ENCODE assay signal across 29 mouse cellular contexts in the genomic region with DNA sequence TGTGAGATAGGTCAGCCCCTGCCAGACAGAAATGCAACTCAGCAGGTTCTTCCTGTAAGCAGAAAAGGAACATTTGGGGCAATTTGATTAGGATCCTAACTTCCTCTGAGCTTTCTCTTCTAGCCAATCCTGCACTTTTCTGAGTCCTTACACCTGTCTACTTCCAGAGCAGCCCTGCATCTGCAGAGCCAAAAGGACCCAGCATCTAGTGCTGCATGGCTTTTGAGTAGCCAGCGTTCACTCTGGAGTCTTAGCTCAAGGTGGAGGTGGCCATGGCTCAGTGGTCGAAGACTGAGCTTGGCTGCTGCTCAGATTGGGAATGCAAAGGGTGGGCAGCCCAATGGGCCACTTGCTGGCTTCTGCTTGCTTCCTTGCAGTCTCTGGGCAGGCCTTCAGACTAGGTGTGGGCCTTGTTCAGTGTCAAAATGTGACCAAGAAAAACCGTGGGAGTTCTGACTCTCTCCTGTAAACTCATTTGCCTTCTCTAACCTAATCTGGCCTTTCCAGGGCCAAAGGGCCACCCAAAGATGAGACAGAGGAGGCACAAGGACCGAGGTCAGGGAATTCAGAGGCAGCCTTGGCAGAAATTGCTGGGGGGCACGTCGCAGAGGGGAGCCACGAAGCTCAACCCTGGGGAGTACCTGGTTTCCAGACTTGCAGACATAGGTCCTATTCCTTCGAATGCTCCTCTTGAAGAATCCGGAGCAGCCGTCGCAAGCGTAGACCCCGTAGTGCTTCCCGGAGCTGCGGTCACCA. TPM values are rescaled to one million over a fixed set of nuclear protein-coding genes. Genes with fewer than 3 reads are reported as not detected.
DNase-seq lines count a peak whose midpoint lies in the region; ATAC-seq lines count a peak whose summit lies in the region.
"Had no signal": no experiment of that assay in that cellular context is flagged by ENCODE, and none has a peak within 500 bp of the region (broad histone marks: within the 10 kb centered on the region; RNA-seq: fewer than 3 reads in every experiment).

No protein-coding gene starts in this region.

- no peaks in the 10 kb centered on the region for H3K9me3 ChIP-seq in hindbrain, embryonic 11.5 days (ENCODE audit: control insufficient read depth, low read length)
- H3K9me3 ChIP-seq in hindbrain, embryonic 10.5 days: no peaks in the 10 kb centered on the region
- no peaks in the 10 kb centered on the region for H3K9me3 ChIP-seq in neural tube, embryonic 15.5 days (replicated peaks)
- H3K9me3 ChIP-seq in forebrain, embryonic 16.5 days (ENCODE audit: control insufficient read depth, low read length): no peaks in the 10 kb centered on the region
- no peaks in the 10 kb centered on the region for H3K9me3 ChIP-seq in neural tube, embryonic 11.5 days (ENCODE audit: control insufficient read depth, low read length)
- H3K9me3 ChIP-seq: limb, embryonic 15.5 days; neural tube, embryonic 13.5 days had no signal

- ATAC-seq in hindbrain, embryonic 11.5 days (ENCODE audit: low FRiP score): no peak
- no peak for ATAC-seq in neural tube, embryonic 15.5 days (ENCODE audit: low FRiP score)
- no peak for ATAC-seq in forebrain, embryonic 16.5 days
- no peak for ATAC-seq in neural tube, embryonic 11.5 days (ENCODE audit: insufficient read depth, low FRiP score, low TSS enrichment)
- no peak for ATAC-seq in granulocyte monocyte progenitor cell, adult 5-6 weeks (replicated peaks; ENCODE audit: poor library complexity, severe bottlenecking)
- ATAC-seq: CD4-positive, CD25-positive, alpha-beta regulatory T cell, adult 4 months; inflammation-experienced regulatory T-cells, adult 6 months had no signal

- peak; percentile 47 for DNase-seq in hindbrain, embryonic 11.5 days (ENCODE audit: low spot score)
- DNase-seq in hindbrain, embryonic 10.5 days (ENCODE audit: low spot score): no peak
- peak; percentile 56 for DNase-seq in neural tube, embryonic 10.5 days (ENCODE audit: extremely low spot score, low spot score)
- DNase-seq in neural tube, embryonic 11.5 days (ENCODE audit: low spot score): peak; percentile 17
- no peak for DNase-seq in frontal cortex, adult 2 months (ENCODE audit: extremely low spot score in 1 of 2, low spot score in 1 of 2)
- DNase-seq: adrenal gland, postnatal 36 days; cerebellum, postnatal 14 days; gastrocnemius, postnatal 36 days; kidney, adult 8-10 months; kidney, postnatal 25 days; lung, embryonic 14.5 days; thymus, adult 2 months; thymus, postnatal 4 days had no signal

- no peaks in the 10 kb centered on the region for H3K36me3 ChIP-seq in hindbrain, embryonic 11.5 days (ENCODE audit: control insufficient read depth, insufficient read depth, low read length)
- H3K36me3 ChIP-seq in hindbrain, embryonic 10.5 days: no peaks in the 10 kb centered on the region
- no peaks in the 10 kb centered on the region for H3K36me3 ChIP-seq in neural tube, embryonic 15.5 days
- H3K36me3 ChIP-seq in forebrain, embryonic 16.5 days (ENCODE audit: control insufficient read depth, insufficient read depth): no peaks in the 10 kb centered on the region
- no peaks in the 10 kb centered on the region for H3K36me3 ChIP-seq in neural tube, embryonic 11.5 days (ENCODE audit: control insufficient read depth, insufficient read depth, low read length)
- H3K36me3 ChIP-seq: limb, embryonic 15.5 days; neural tube, embryonic 13.5 days had no signal

- no peak overlapping the region for H3K27ac ChIP-seq in hindbrain, embryonic 11.5 days (ENCODE audit: low read depth, low read length)
- H3K27ac ChIP-seq in hindbrain, embryonic 10.5 days: no peak overlapping the region
- H3K27ac ChIP-seq in neural tube, embryonic 15.5 days (replicated peaks): no peak overlapping the region
- peak overlapping the region; percentile 27; the same call in 1 of the 2 replicates for H3K27ac ChIP-seq in forebrain, embryonic 16.5 days (ENCODE audit: low read length)
- H3K27ac ChIP-seq in neural tube, embryonic 11.5 days (ENCODE audit: low read depth, low read length): no peak overlapping the region
- H3K27ac ChIP-seq: hindbrain, embryonic 14.5 days; limb, embryonic 15.5 days; liver, embryonic 14.5 days; neural tube, embryonic 13.5 days had no signal

- H3K4me1 ChIP-seq in hindbrain, embryonic 11.5 days (replicated peaks; ENCODE audit: control insufficient read depth, insufficient read depth, low read length): peaks cover 10% of the 10 kb centered on the region
- peaks cover 44% of the 10 kb centered on the region for H3K4me1 ChIP-seq in hindbrain, embryonic 10.5 days (replicated peaks)
- H3K4me1 ChIP-seq in neural tube, embryonic 15.5 days: peaks cover 12% of the 10 kb centered on the region
- H3K4me1 ChIP-seq in forebrain, embryonic 16.5 days (replicated peaks; ENCODE audit: control insufficient read depth, insufficient read depth, low read length): peaks cover 53% of the 10 kb centered on the region
- H3K4me1 ChIP-seq in neural tube, embryonic 11.5 days (ENCODE audit: control insufficient read depth, insufficient read depth, low read length): 0 out of 2 replicates have a peak, but pooled peaks cover 3% of the 10 kb centered on the region

- 1% methylated on average over 15 of the region's 15 CpGs for WGBS in hindbrain, embryonic 11.5 days
- 1% methylated on average over 15 of the region's 15 CpGs for WGBS in hindbrain, embryonic 10.5 days
- 1% methylated on average over 15 of the region's 15 CpGs for WGBS in neural tube, embryonic 15.5 days
- WGBS in forebrain, embryonic 16.5 days: 4% methylated on average over 15 of the region's 15 CpGs
- 1% methylated on average over 15 of the region's 15 CpGs for WGBS in neural tube, embryonic 11.5 days

- no peak overlapping the region; the same call in 1 of the 2 replicates for H3K4me3 ChIP-seq in hindbrain, embryonic 11.5 days (ENCODE audit: low read depth, low read length)
- H3K4me3 ChIP-seq in hindbrain, embryonic 10.5 days: no peak overlapping the region
- no peak overlapping the region for H3K4me3 ChIP-seq in neural tube, embryonic 15.5 days (replicated peaks)
- H3K4me3 ChIP-seq in forebrain, embryonic 16.5 days (replicated peaks; ENCODE audit: low read length): peak overlapping the region; percentile 22
- H3K4me3 ChIP-seq in neural tube, embryonic 11.5 days (ENCODE audit: low read depth, low read length): no peak overlapping the region
- H3K4me3 ChIP-seq: limb, embryonic 15.5 days; neural tube, embryonic 13.5 days had no signal

- no peak overlapping the region for H3K9ac ChIP-seq in hindbrain, embryonic 11.5 days (ENCODE audit: low read depth, low read length)
- no peak overlapping the region for H3K9ac ChIP-seq in neural tube, embryonic 15.5 days (replicated peaks)
- H3K9ac ChIP-seq in forebrain, embryonic 16.5 days (replicated peaks; ENCODE audit: low read depth, low read length): 0 out of 2 replicates have a peak overlapping the region, but pooled peaks have one; percentile 32
- H3K9ac ChIP-seq in neural tube, embryonic 11.5 days (ENCODE audit: low read length): no peak overlapping the region
- H3K9ac ChIP-seq: hindbrain, embryonic 14.5 days; limb, embryonic 15.5 days; liver, embryonic 14.5 days; lung, embryonic 14.5 days; neural tube, embryonic 13.5 days had no signal

- peaks cover 94% of the 10 kb centered on the region for H3K27me3 ChIP-seq in hindbrain, embryonic 11.5 days (ENCODE audit: control insufficient read depth, insufficient read depth, low read length)
- peaks cover 100% of the 10 kb centered on the region for H3K27me3 ChIP-seq in hindbrain, embryonic 10.5 days (ENCODE audit: insufficient read depth, poor library complexity, severe bottlenecking)
- H3K27me3 ChIP-seq in neural tube, embryonic 15.5 days (replicated peaks): peaks cover 95% of the 10 kb centered on the region
- no peaks in the 10 kb centered on the region for H3K27me3 ChIP-seq in forebrain, embryonic 16.5 days (replicated peaks; ENCODE audit: control insufficient read depth, insufficient read depth, low read length)
- H3K27me3 ChIP-seq in neural tube, embryonic 11.5 days (ENCODE audit: control insufficient read depth, insufficient read depth, low read length): peaks cover 98% of the 10 kb centered on the region

- no peak overlapping the region for H3K4me2 ChIP-seq in hindbrain, embryonic 11.5 days (replicated peaks; ENCODE audit: low read depth, low read length)
- H3K4me2 ChIP-seq in neural tube, embryonic 15.5 days: no peak overlapping the region
- peak overlapping the region; percentile 89 for H3K4me2 ChIP-seq in forebrain, embryonic 16.5 days (ENCODE audit: low read length)
- H3K4me2 ChIP-seq in neural tube, embryonic 11.5 days (ENCODE audit: low read depth): no peak overlapping the region
- H3K4me2 ChIP-seq: hindbrain, embryonic 14.5 days; limb, embryonic 15.5 days; lung, embryonic 14.5 days; neural tube, embryonic 13.5 days had no signal

RNA-seq across cellular contexts. Expression of a gene that starts 5.7 kb away (rescaled TPM):
- polyA plus RNA-seq in hindbrain, embryonic 11.5 days (2014; fragmentation: Nextera tagmentation; extraction: Ambion mirVana): 0.11 and 0.71 TPM in 2 replicates
- polyA plus RNA-seq in hindbrain, embryonic 10.5 days (2016; fragmentation: Nextera tagmentation; extraction: Ambion mirVana): 1.2 and 3.0 TPM in 2 replicates
- polyA plus RNA-seq in neural tube, embryonic 15.5 days (2015; fragmentation: Nextera tagmentation; extraction: Ambion mirVana): not detected in 2 replicates
- 31.2 and 33.8 TPM in 2 replicates for polyA plus RNA-seq in forebrain, embryonic 16.5 days (2015; fragmentation: Nextera tagmentation; extraction: Ambion mirVana)
- polyA plus RNA-seq in neural tube, embryonic 11.5 days (2014; fragmentation: Nextera tagmentation; extraction: Ambion mirVana): not detected in 2 replicates
- polyA plus RNA-seq in frontal cortex, adult 2 months (2012; rRNA removed): 13.8 and 14.4 TPM in 2 replicates
- total RNA-seq in granulocyte monocyte progenitor cell, adult 5-6 weeks (2014; fragmentation: Nextera tagmentation): not detected in 2 replicates
- total RNA-seq in granulocyte monocyte progenitor cell, adult 5-6 weeks (2017): not detected in 2 replicates
- total RNA-seq: adrenal gland, postnatal 36 days; gastrocnemius, adult 18-20 months; gastrocnemius, postnatal 36 days; heart, adult 8-10 months; heart, postnatal 25 days; megakaryocyte, adult 5-6 weeks had no signal
- polyA plus RNA-seq: CD4-positive, CD25-positive, alpha-beta regulatory T cell, adult 4 months; heart, embryonic 14.5 days; hindbrain, embryonic 14.5 days; inflammation-experienced regulatory T-cells, adult 6 months; limb, embryonic 15.5 days; liver, embryonic 14.5 days; lung, embryonic 14.5 days; neural tube, embryonic 13.5 days; small intestine, adult 2 months; stomach, embryonic 16.5 days; thymus, adult 2 months had no signal

RNA-seq across cellular contexts. Expression of a gene that starts 5.9 kb away (rescaled TPM):
- 20.2 and 23.1 TPM in 2 replicates for polyA plus RNA-seq in hindbrain, embryonic 11.5 days (2014; fragmentation: Nextera tagmentation; extraction: Ambion mirVana)
- polyA plus RNA-seq in hindbrain, embryonic 10.5 days (2016; fragmentation: Nextera tagmentation; extraction: Ambion mirVana): 15.3 and 16.1 TPM in 2 replicates
- polyA plus RNA-seq in neural tube, embryonic 15.5 days (2015; fragmentation: Nextera tagmentation; extraction: Ambion mirVana): 33.7 and 36.1 TPM in 2 replicates
- 44.9 and 49.3 TPM in 2 replicates for polyA plus RNA-seq in forebrain, embryonic 16.5 days (2015; fragmentation: Nextera tagmentation; extraction: Ambion mirVana)
- polyA plus RNA-seq in neural tube, embryonic 11.5 days (2014; fragmentation: Nextera tagmentation; extraction: Ambion mirVana): 16.8 and 19.5 TPM in 2 replicates
- 42.6 and 45.7 TPM in 2 replicates for polyA plus RNA-seq in frontal cortex, adult 2 months (2012; rRNA removed)
- total RNA-seq in granulocyte monocyte progenitor cell, adult 5-6 weeks (2014; fragmentation: Nextera tagmentation): 28.9 and 33.4 TPM in 2 replicates
- 47.2 and 48.5 TPM in 2 replicates for total RNA-seq in granulocyte monocyte progenitor cell, adult 5-6 weeks (2017)

Comparison
In these comparisons a context has a peak if more than half of its experiments do, and no peak if none do; other contexts are left out.
1. DNase-seq: peak in hindbrain, embryonic 11.5 days (single experiment), neural tube, embryonic 10.5 days (single experiment) and neural tube, embryonic 11.5 days (single experiment); none in hindbrain, embryonic 10.5 days (single experiment) and frontal cortex, adult 2 months (0 of 2).